In genomic region chr9:43232286-43232685, GRCm38 (mm10) we compare ENCODE assay signal across 14 mouse cellular contexts. TPM values are rescaled to one million over a fixed set of nuclear protein-coding genes. Genes with fewer than 3 reads are reported as not detected.
DNase-seq lines count a peak whose midpoint lies in the region; ATAC-seq lines count a peak whose summit lies in the region.
"Had no signal": no experiment of that assay in that cellular context is flagged by ENCODE, and none has a peak within 500 bp of the region (broad histone marks: within the 10 kb centered on the region; RNA-seq: fewer than 3 reads in every experiment).

No protein-coding gene starts in this region.

- H3K4me2 ChIP-seq in kidney, embryonic 16.5 days (replicated peaks; ENCODE audit: low read depth, low read length): no peak overlapping the region
- H3K4me2 ChIP-seq in embryonic facial prominence, embryonic 13.5 days: no peak overlapping the region
- H3K4me2 ChIP-seq in liver, embryonic 13.5 days: peak overlapping the region; percentile 13; the same call in 1 of the 2 replicates
- H3K4me2 ChIP-seq: midbrain, embryonic 12.5 days had no signal

- H3K36me3 ChIP-seq in kidney, embryonic 16.5 days (ENCODE audit: insufficient read depth, low read length): peaks cover 4% of the 10 kb centered on the region; the same call in 1 of the 2 replicates
- H3K36me3 ChIP-seq in embryonic facial prominence, embryonic 13.5 days: peaks cover 71% of the 10 kb centered on the region
- peaks cover 71% of the 10 kb centered on the region for H3K36me3 ChIP-seq in liver, embryonic 13.5 days
- H3K36me3 ChIP-seq: midbrain, embryonic 12.5 days had no signal

- WGBS in kidney, embryonic 16.5 days: 22% methylated on average over 5 of the region's 5 CpGs
- 20% methylated on average over 5 of the region's 5 CpGs for WGBS in embryonic facial prominence, embryonic 13.5 days
- WGBS in liver, embryonic 13.5 days (ENCODE audit: insufficient replicate concordance): 59% methylated on average over 5 of the region's 5 CpGs

- no peak for ATAC-seq in kidney, embryonic 16.5 days (ENCODE audit: low FRiP score, low TSS enrichment)
- no peak for ATAC-seq in embryonic facial prominence, embryonic 13.5 days (ENCODE audit: insufficient number of reproducible peaks, insufficient read depth, low FRiP score, low TSS enrichment, low read depth)
- ATAC-seq in liver, embryonic 13.5 days (ENCODE audit: low read depth): no peak
- ATAC-seq: forebrain, embryonic 14.5 days had no signal

- peak overlapping the region; percentile 70 for H3K27ac ChIP-seq in kidney, embryonic 16.5 days (ENCODE audit: low read length)
- H3K27ac ChIP-seq in embryonic facial prominence, embryonic 13.5 days: 0 out of 2 replicates have a peak overlapping the region, but pooled peaks have one; percentile 53
- H3K27ac ChIP-seq in liver, embryonic 13.5 days: peak overlapping the region; percentile 94

- no peaks in the 10 kb centered on the region for H3K27me3 ChIP-seq in kidney, embryonic 16.5 days (ENCODE audit: insufficient read depth, low read length)
- H3K27me3 ChIP-seq in embryonic facial prominence, embryonic 13.5 days: no peaks in the 10 kb centered on the region
- H3K27me3 ChIP-seq in liver, embryonic 13.5 days: no peaks in the 10 kb centered on the region

- H3K4me3 ChIP-seq in kidney, embryonic 16.5 days (ENCODE audit: low read length): no peak overlapping the region
- no peak overlapping the region for H3K4me3 ChIP-seq in embryonic facial prominence, embryonic 13.5 days
- no peak overlapping the region for H3K4me3 ChIP-seq in liver, embryonic 13.5 days (replicated peaks)
- H3K4me3 ChIP-seq: midbrain, embryonic 12.5 days had no signal

- intact Hi-C loops in left cerebral cortex, postnatal 25 days (cut with DNase I): no loop called here

- H3K4me1 ChIP-seq in kidney, embryonic 16.5 days (ENCODE audit: insufficient read depth, low read length): peaks cover 77% of the 10 kb centered on the region
- peaks cover 86% of the 10 kb centered on the region for H3K4me1 ChIP-seq in embryonic facial prominence, embryonic 13.5 days
- H3K4me1 ChIP-seq in liver, embryonic 13.5 days (replicated peaks): peaks cover 98% of the 10 kb centered on the region

- no peaks in the 10 kb centered on the region for H3K9me3 ChIP-seq in kidney, embryonic 16.5 days (ENCODE audit: low read length)
- H3K9me3 ChIP-seq in embryonic facial prominence, embryonic 13.5 days: no peaks in the 10 kb centered on the region
- no peaks in the 10 kb centered on the region for H3K9me3 ChIP-seq in liver, embryonic 13.5 days (replicated peaks)
- H3K9me3 ChIP-seq: midbrain, embryonic 12.5 days had no signal

- no peak overlapping the region; the same call in 1 of the 2 replicates for H3K9ac ChIP-seq in kidney, embryonic 16.5 days (replicated peaks; ENCODE audit: low read length)
- H3K9ac ChIP-seq in embryonic facial prominence, embryonic 13.5 days: peak overlapping the region; percentile 55
- H3K9ac ChIP-seq in liver, embryonic 13.5 days: peak overlapping the region; percentile 5

- no peak for DNase-seq in kidney, postnatal 4 days
- DNase-seq in brain, adult 2 months (ENCODE audit: low read depth, low spot score): peak; percentile 43
- DNase-seq in liver, embryonic 13.5 days: no peak
- no peak for DNase-seq in left cerebral cortex, postnatal 25 days (ENCODE audit: low spot score in 2 of 2)
- no peak for DNase-seq in layer of hippocampus, adult 11-12 months (ENCODE audit: low spot score)
- DNase-seq: cerebellum, adult 9-10 months; layer of hippocampus, adult 9-11 months had no signal

RNA-seq across cellular contexts. Expression of gene Oaf, which starts 7.4 kb away (rescaled TPM):
- polyA plus RNA-seq in kidney, embryonic 16.5 days (2015; fragmentation: Nextera tagmentation; extraction: Ambion mirVana): 46.6 and 63.8 TPM in 2 replicates
- polyA plus RNA-seq in embryonic facial prominence, embryonic 13.5 days (2015; fragmentation: Nextera tagmentation; extraction: Ambion mirVana): 81.8 and 86.1 TPM in 2 replicates
- polyA plus RNA-seq in liver, embryonic 13.5 days (2015; fragmentation: Nextera tagmentation; extraction: Ambion mirVana): 27.4 and 29.3 TPM in 2 replicates
- 10 to 100 TPM; 12.6 to 13.2 TPM for total RNA-seq in left cerebral cortex, postnatal 25 days (2021)

RNA-seq across cellular contexts. Expression of gene Pou2f3, which starts 22.1 kb away (rescaled TPM):
- polyA plus RNA-seq in kidney, embryonic 16.5 days (2015; fragmentation: Nextera tagmentation; extraction: Ambion mirVana): 0.15 and 0.18 TPM in 2 replicates
- polyA plus RNA-seq in embryonic facial prominence, embryonic 13.5 days (2015; fragmentation: Nextera tagmentation; extraction: Ambion mirVana): 2.0 and 2.1 TPM in 2 replicates
- polyA plus RNA-seq in liver, embryonic 13.5 days (2015; fragmentation: Nextera tagmentation; extraction: Ambion mirVana): not detected in 2 replicates
- total RNA-seq in left cerebral cortex, postnatal 25 days (2021): under 1 TPM in 1 of 2 experiments, not detected in 1; 0.30 TPM
- total RNA-seq: adrenal gland, postnatal 10 days; hematopoietic stem cell, adult 5-6 weeks; MEL had no signal
- polyA plus RNA-seq: forebrain, embryonic 14.5 days; midbrain, embryonic 12.5 days had no signal
